Mouse (Mus musculus) midbrain, embryonic 14.5 days (tissue): ENCODE data around the gene Gm13287. TPM values are rescaled to one million over a fixed set of nuclear protein-coding genes. Genes with fewer than 3 reads are reported as not detected.

Experiments
- ATAC-seq: fragments of 200-750 bp; cut with Nextera tagmentation; 2 replicates; pipeline ENCODE4 v1.8.0; 2017; ENCODE audit warnings: moderate number of reproducible peaks, moderate library complexity; ENCODE audit not compliant: low FRiP score, low TSS enrichment
- DNase-seq: peaks from one replicate; pipeline ENCODE4 v3.0.0-alpha.2; 2015
- H3K27ac ChIP-seq: fragments of 300-500 bp; sonication (generic); replicated peaks from 2 replicates; pipeline ENCODE4 v1.5.1; 2014; ENCODE audit warnings: mild to moderate bottlenecking, low read depth, low read length, moderate library complexity
- H3K27me3 ChIP-seq: fragments of 300-500 bp; sonication (generic); 2 replicates; pipeline ENCODE4 v1.6.1; 2014; ENCODE audit warnings: low read length, control low read depth, mixed read lengths; ENCODE audit not compliant: control insufficient read depth, insufficient read depth
- H3K36me3 ChIP-seq: fragments of 300-500 bp; sonication (generic); 2 replicates; pipeline ENCODE4 v1.6.1; 2014; ENCODE audit warnings: low read length, control low read depth; ENCODE audit not compliant: control insufficient read depth, insufficient read depth
- H3K4me1 ChIP-seq: fragments of 300-500 bp; sonication (generic); 2 replicates; pipeline ENCODE4 v1.6.1; 2014; ENCODE audit warnings: mild to moderate bottlenecking, antibody characterized with exemption, low read length, control low read depth; ENCODE audit not compliant: control insufficient read depth, insufficient read depth
- H3K4me2 ChIP-seq: fragments of 300-500 bp; sonication (generic); 2 replicates; pipeline ENCODE4 v1.6.1; 2014; ENCODE audit warnings: mild to moderate bottlenecking, low read length, moderate library complexity
- H3K4me3 ChIP-seq: fragments of 300-500 bp; sonication (generic); replicated peaks from 2 replicates; pipeline ENCODE4 v1.5.1; 2014; ENCODE audit warnings: low read depth, low read length
- H3K9ac ChIP-seq: fragments of 300-500 bp; sonication (generic); replicated peaks from 2 replicates; pipeline ENCODE4 v1.6.1; 2014; ENCODE audit warnings: mild to moderate bottlenecking, low read length, moderate library complexity
- H3K9me3 ChIP-seq: fragments of 300-500 bp; sonication (generic); 2 replicates; pipeline ENCODE4 v1.6.1; 2016; ENCODE audit warnings: low read length, control low read depth, mixed read lengths; ENCODE audit not compliant: control insufficient read depth
- WGBS: fragments of 180-500 bp; shearing (Covaris S2); extraction: QIAGEN DNeasy Blood & Tissue Kit; methylation state at CpG from one replicate; pipeline ENCODE4 v1.1.7; 2014; 5-methylcytosine and 5-hydroxymethylcytosine counted together
- polyA plus RNA-seq: library from polyadenylated mRNA; unstranded; fragments of >200 nt; fragmentation: Nextera tagmentation; extraction: Ambion mirVana; gene quantifications from 2 replicates; pipeline ENCODE4 v1.2.1, GENCODE M21; 2014

The Gm13287 gene
- polyA plus RNA-seq, 1 experiment from 2014 or later: not detected

DNA sequence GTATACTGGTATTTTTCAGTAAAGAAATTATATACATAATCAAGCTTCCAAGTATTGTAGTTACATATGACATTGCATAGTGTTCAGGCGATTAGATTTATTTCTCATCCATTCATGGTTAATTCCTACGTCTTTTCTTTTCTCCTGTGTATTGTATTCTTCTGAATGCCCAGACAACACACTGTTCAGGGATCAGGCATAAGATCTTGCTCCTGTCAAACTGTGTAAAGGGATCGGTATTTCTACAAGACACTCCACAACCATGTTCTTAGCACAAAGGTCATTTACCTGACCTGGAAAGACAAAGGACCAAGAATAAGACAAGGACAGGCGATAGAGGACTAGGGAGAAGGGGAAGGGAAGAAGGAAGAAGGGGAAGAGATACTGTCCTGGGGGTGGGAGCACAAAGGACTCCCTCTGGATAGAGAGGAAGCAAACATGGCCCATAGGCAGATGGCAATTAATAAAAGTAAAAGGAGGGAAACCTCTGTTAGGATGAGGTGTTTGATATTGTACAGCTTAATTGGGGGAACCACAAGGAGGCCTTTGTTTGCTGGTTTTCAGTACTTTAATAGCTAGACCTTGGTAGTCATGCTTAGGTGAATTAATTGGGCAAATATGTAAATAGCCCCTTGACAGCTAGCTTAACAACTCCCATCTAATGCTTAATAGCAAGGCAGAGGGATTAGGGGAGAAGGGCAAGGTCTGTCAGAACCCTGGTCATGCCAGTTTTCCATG, 48.1 kb downstream of the Gm13287 start:
- no peaks in the 10 kb centered on the region for H3K27me3 ChIP-seq
- H3K4me1 ChIP-seq: no peaks in the 10 kb centered on the region
- no peak for DNase-seq
- H3K27ac ChIP-seq: no peak overlapping the region
- no peak overlapping the region for H3K9ac ChIP-seq
- no peaks in the 10 kb centered on the region for H3K36me3 ChIP-seq
- no peak overlapping the region for H3K4me2 ChIP-seq
- H3K9me3 ChIP-seq: no peaks in the 10 kb centered on the region
- WGBS: 14% methylated on average over 4 of the region's 4 CpGs
- ATAC-seq: no peak
- H3K4me3 ChIP-seq: no peak overlapping the region

Other genes with a start within 250 kb of the Gm13287 start
- gene Ifna15, start 245.0 kb upstream of the Gm13287 start, polyA plus RNA-seq: not detected in 2 replicates
- not detected in 2 replicates for gene Ifna14, start 231.5 kb upstream of the Gm13287 start, polyA plus RNA-seq
- gene Ifna9, start 210.9 kb upstream of the Gm13287 start, polyA plus RNA-seq: not detected in 2 replicates
- not detected in 2 replicates for gene Ifna12, start 199.9 kb upstream of the Gm13287 start, polyA plus RNA-seq
- not detected in 2 replicates for gene C87499, start 168.8 kb upstream of the Gm13287 start, polyA plus RNA-seq
- gene Ifna13, start 158.8 kb upstream of the Gm13287 start, polyA plus RNA-seq: not detected in 2 replicates
- gene Ifna16, start 126.3 kb upstream of the Gm13287 start, polyA plus RNA-seq: not detected in 2 replicates
- gene Ifna2, start 119.3 kb upstream of the Gm13287 start, polyA plus RNA-seq: not detected in 2 replicates
- gene Ifnab, start 111.9 kb upstream of the Gm13287 start, polyA plus RNA-seq: not detected in 2 replicates
- gene Gm26566, start 81.4 kb upstream of the Gm13287 start, polyA plus RNA-seq: 1.8 and 2.2 TPM in 2 replicates
- gene Klhl9, start 80.8 kb upstream of the Gm13287 start, polyA plus RNA-seq: 137 and 177 TPM in 2 replicates
- not detected in 2 replicates for gene Gm13271, start 48.4 kb upstream of the Gm13287 start, polyA plus RNA-seq
- not detected in 2 replicates for gene Gm13283, start 43.1 kb upstream of the Gm13287 start, polyA plus RNA-seq
- not detected in 2 replicates for gene Gm13290, start 29.4 kb upstream of the Gm13287 start, polyA plus RNA-seq
- not detected in 2 replicates for gene Gm13289, start 26.3 kb upstream of the Gm13287 start, polyA plus RNA-seq
- not detected in 2 replicates for gene Gm13272, start 23.4 kb upstream of the Gm13287 start, polyA plus RNA-seq
- not detected in 2 replicates for gene Ifnz, start 21.1 kb upstream of the Gm13287 start, polyA plus RNA-seq
- gene Gm13276, start 17.5 kb upstream of the Gm13287 start, polyA plus RNA-seq: not detected in 2 replicates
- not detected in 2 replicates for gene Gm13277, start 14.6 kb upstream of the Gm13287 start, polyA plus RNA-seq
- gene Gm13278, start 11.7 kb upstream of the Gm13287 start, polyA plus RNA-seq: not detected in 2 replicates
- gene Gm13275, start 8.8 kb upstream of the Gm13287 start, polyA plus RNA-seq: not detected in 2 replicates
- not detected in 2 replicates for gene Gm13279, start 5.9 kb upstream of the Gm13287 start, polyA plus RNA-seq
- 0.17 TPM in 1 of 2 replicates, not detected in the other for gene Gm13285, start 3.6 kb upstream of the Gm13287 start, polyA plus RNA-seq
- 0.08 TPM in 1 of 2 replicates, not detected in the other for gene Gm13288, start 2.3 kb downstream of the Gm13287 start, polyA plus RNA-seq
- not detected in 2 replicates for gene Ifna7, start 13.0 kb downstream of the Gm13287 start, polyA plus RNA-seq
- not detected in 2 replicates for gene Ifna11, start 16.7 kb downstream of the Gm13287 start, polyA plus RNA-seq
- not detected in 2 replicates for gene Ifna6, start 24.2 kb downstream of the Gm13287 start, polyA plus RNA-seq
- not detected in 2 replicates for gene Ifna5, start 32.3 kb downstream of the Gm13287 start, polyA plus RNA-seq
- gene Ifna4, start 38.6 kb downstream of the Gm13287 start, polyA plus RNA-seq: not detected in 2 replicates
- gene Ifna1, start 46.8 kb downstream of the Gm13287 start, polyA plus RNA-seq: not detected in 2 replicates
- not detected in 2 replicates for gene Ifne, start 76.9 kb downstream of the Gm13287 start, polyA plus RNA-seq